Mouse (Mus musculus) hindbrain, embryonic 11.5 days (tissue): ENCODE measurements around the gene Irf2bp2. TPM values are rescaled to one million over a fixed set of nuclear protein-coding genes. Genes with fewer than 3 reads are reported as not detected.

ENCODE experiments used
- ATAC-seq: fragments of 200-750 bp; cut with Nextera tagmentation; 2 replicates; pipeline ENCODE4 v1.8.0; 2017; ENCODE audit warnings: mild to moderate bottlenecking, moderate TSS enrichment, moderate library complexity; ENCODE audit not compliant: low FRiP score
- DNase-seq: peaks from one replicate; pipeline ENCODE4 v3.0.0-alpha.2; 2015; ENCODE audit warnings: low spot score
- H3K27ac ChIP-seq: fragments of 300-500 bp; sonication (generic); 2 replicates; pipeline ENCODE4 v1.5.1; 2014; ENCODE audit warnings: mild to moderate bottlenecking, low read depth, low read length
- H3K27me3 ChIP-seq: fragments of 300-500 bp; sonication (generic); 2 replicates; pipeline ENCODE4 v1.6.1; 2014; ENCODE audit warnings: mild to moderate bottlenecking, low read length, moderate library complexity, mixed read lengths; ENCODE audit not compliant: control insufficient read depth, insufficient read depth
- H3K36me3 ChIP-seq: fragments of 300-500 bp; sonication (generic); 2 replicates; pipeline ENCODE4 v1.6.1; 2014; ENCODE audit warnings: mild to moderate bottlenecking, low read length, moderate library complexity, mixed read lengths; ENCODE audit not compliant: control insufficient read depth, insufficient read depth
- H3K4me1 ChIP-seq: fragments of 300-500 bp; sonication (generic); replicated peaks from 2 replicates; pipeline ENCODE4 v1.6.1; 2014; ENCODE audit warnings: low read length, mixed read lengths; ENCODE audit not compliant: control insufficient read depth, insufficient read depth
- H3K4me2 ChIP-seq: fragments of 300-500 bp; sonication (generic); replicated peaks from 2 replicates; pipeline ENCODE4 v1.6.1; 2014; ENCODE audit warnings: mild to moderate bottlenecking, low read depth, low read length
- H3K4me3 ChIP-seq: fragments of 300-500 bp; sonication (generic); 2 replicates; pipeline ENCODE4 v1.5.1; 2014; ENCODE audit warnings: low read depth, low read length
- H3K9ac ChIP-seq: fragments of 300-500 bp; sonication (generic); 2 replicates; pipeline ENCODE4 v1.6.1; 2014; ENCODE audit warnings: low read depth, low read length
- H3K9me3 ChIP-seq: fragments of 300-500 bp; sonication (generic); 2 replicates; pipeline ENCODE4 v1.6.1; 2016; ENCODE audit warnings: low read length; ENCODE audit not compliant: control insufficient read depth
- WGBS: fragments of 180-500 bp; shearing (Covaris S2); extraction: QIAGEN DNeasy Blood & Tissue Kit; methylation state at CpG from one replicate; pipeline ENCODE4 v1.1.7; 2014; 5-methylcytosine and 5-hydroxymethylcytosine counted together
- polyA plus RNA-seq: library from polyadenylated mRNA; unstranded; fragments of >200 nt; fragmentation: Nextera tagmentation; extraction: Ambion mirVana; gene quantifications from 2 replicates; pipeline ENCODE4 v1.2.1, GENCODE M21; 2014

The Irf2bp2 gene
- polyA plus RNA-seq, 1 experiment from 2014 or later, result 5.5 TPM

GRCm38 (mm10) chr8:126586599-126587577, 6.9 kb downstream of the Irf2bp2 start:
- Histone ChIP-seq H3K4me1 (peaks cover 9% of the 10 kb centered on the region; the same call in 1 of the 2 replicates), H3K27ac (no peak overlapping the region), H3K9ac (no peak overlapping the region), H3K4me2 (no peak overlapping the region), H3K36me3 (no peaks in the 10 kb centered on the region), H3K9me3 (no peaks in the 10 kb centered on the region), H3K4me3 (no peak overlapping the region), H3K27me3 (no peaks in the 10 kb centered on the region)
- ATAC-seq (no peak), DNase-seq (peak; percentile 19)
- WGBS, result 83% methylated on average over 10 of the region's 10 CpGs

GRCm38 (mm10) chr8:126586101-126586500, 7.7 kb downstream of the Irf2bp2 start:
- 86% methylated on average over 2 of the region's 2 CpGs for WGBS
- H3K36me3 ChIP-seq, result no peaks in the 10 kb centered on the region
- H3K9ac ChIP-seq, result no peak overlapping the region
- peaks cover 7% of the 10 kb centered on the region; the same call in 1 of the 2 replicates for H3K4me1 ChIP-seq
- no peak overlapping the region for H3K4me3 ChIP-seq
- no peak for ATAC-seq
- no peak overlapping the region for H3K4me2 ChIP-seq
- no peaks in the 10 kb centered on the region for H3K9me3 ChIP-seq
- no peak for DNase-seq
- H3K27me3 ChIP-seq, result no peaks in the 10 kb centered on the region
- H3K27ac ChIP-seq, result no peak overlapping the region

GRCm38 (mm10) chr8:126585561-126586031, 8.2 kb downstream of the Irf2bp2 start:
- Histone ChIP-seq H3K36me3 (no peaks in the 10 kb centered on the region), H3K4me2 (no peak overlapping the region), H3K27ac (no peak overlapping the region), H3K4me1 (peaks cover 6% of the 10 kb centered on the region; the same call in 1 of the 2 replicates), H3K27me3 (no peaks in the 10 kb centered on the region), H3K9me3 (no peaks in the 10 kb centered on the region), H3K4me3 (no peak overlapping the region), H3K9ac (no peak overlapping the region)
- DNase-seq (no peak), ATAC-seq (no peak)
- 74% methylated on average over 9 of the region's 9 CpGs for WGBS

GRCm38 (mm10) chr8:126584844-126585231, 8.9 kb downstream of the Irf2bp2 start:
- WGBS, result 32% methylated on average over 5 of the region's 5 CpGs
- H3K9ac ChIP-seq, result no peak overlapping the region; the same call in 1 of the 2 replicates
- no peaks in the 10 kb centered on the region for H3K36me3 ChIP-seq
- no peak for DNase-seq
- H3K9me3 ChIP-seq, result no peaks in the 10 kb centered on the region
- peak overlapping the region; percentile 74 for H3K27ac ChIP-seq
- ATAC-seq, result peak; percentile 55; the same call in 1 of the 2 replicates
- peak overlapping the region; percentile 100 for H3K4me2 ChIP-seq
- peaks cover 3% of the 10 kb centered on the region; the same call in 1 of the 2 replicates for H3K4me1 ChIP-seq
- H3K4me3 ChIP-seq, result peak overlapping the region; percentile 56
- no peaks in the 10 kb centered on the region for H3K27me3 ChIP-seq

- Histone ChIP-seq H3K27me3 (no peaks in the 10 kb centered on the region), H3K9me3 (no peaks in the 10 kb centered on the region), H3K27ac (peak overlapping the region; percentile 74), H3K4me3 (peak overlapping the region; percentile 56), H3K9ac (peak overlapping the region; percentile 76), H3K4me2 (peak overlapping the region; percentile 100), H3K36me3 (no peaks in the 10 kb centered on the region), H3K4me1 (peaks cover 3% of the 10 kb centered on the region; the same call in 1 of the 2 replicates)
- under 1% methylated on average over 64 of the region's 68 CpGs for WGBS
- DNase-seq, result peak; percentile 86
- ATAC-seq, result peak; percentile 90
Observed at GRCm38 (mm10) chr8:126583971-126584843, 9.6 kb downstream of the Irf2bp2 start.

GRCm38 (mm10) chr8:126583534-126583933, 10.3 kb downstream of the Irf2bp2 start:
- WGBS, result 6% methylated on average over 13 of the region's 13 CpGs
- Histone ChIP-seq H3K4me2 (peak overlapping the region; percentile 100), H3K27ac (peak overlapping the region; percentile 74; the same call in 1 of the 2 replicates), H3K9ac (peak overlapping the region; percentile 76), H3K4me1 (peaks cover 3% of the 10 kb centered on the region; the same call in 1 of the 2 replicates), H3K27me3 (no peaks in the 10 kb centered on the region), H3K36me3 (no peaks in the 10 kb centered on the region), H3K4me3 (peak overlapping the region; percentile 56), H3K9me3 (no peaks in the 10 kb centered on the region)
- ATAC-seq (peak; percentile 26), DNase-seq (peak; percentile 49)

- H3K4me2 ChIP-seq, result no peak overlapping the region
- no peaks in the 10 kb centered on the region for H3K36me3 ChIP-seq
- H3K27ac ChIP-seq, result no peak overlapping the region
- H3K4me1 ChIP-seq, result peaks cover 3% of the 10 kb centered on the region; the same call in 1 of the 2 replicates
- no peak overlapping the region for H3K4me3 ChIP-seq
- ATAC-seq (no peak), DNase-seq (no peak)
- WGBS, result 40% methylated on average over 2 of the region's 2 CpGs
- H3K9ac ChIP-seq, result no peak overlapping the region
- H3K9me3 ChIP-seq, result no peaks in the 10 kb centered on the region
- no peaks in the 10 kb centered on the region for H3K27me3 ChIP-seq
Observed at GRCm38 (mm10) chr8:126583018-126583417, 10.8 kb downstream of the Irf2bp2 start.

- H3K9me3 ChIP-seq, result no peaks in the 10 kb centered on the region
- H3K4me1 ChIP-seq, result peaks cover 3% of the 10 kb centered on the region; the same call in 1 of the 2 replicates
- H3K27me3 ChIP-seq, result no peaks in the 10 kb centered on the region
- no peak for ATAC-seq
- H3K4me3 ChIP-seq, result no peak overlapping the region
- H3K36me3 ChIP-seq, result no peaks in the 10 kb centered on the region
- 39% methylated on average over 6 of the region's 6 CpGs for WGBS
- H3K4me2 ChIP-seq, result no peak overlapping the region
- H3K27ac ChIP-seq, result no peak overlapping the region
- DNase-seq, result peak; percentile 67
- no peak overlapping the region for H3K9ac ChIP-seq
Observed at GRCm38 (mm10) chr8:126582509-126582908, 11.3 kb downstream of the Irf2bp2 start.
